ENCODE assay signal across 28 mouse cellular contexts in the genomic region with DNA sequence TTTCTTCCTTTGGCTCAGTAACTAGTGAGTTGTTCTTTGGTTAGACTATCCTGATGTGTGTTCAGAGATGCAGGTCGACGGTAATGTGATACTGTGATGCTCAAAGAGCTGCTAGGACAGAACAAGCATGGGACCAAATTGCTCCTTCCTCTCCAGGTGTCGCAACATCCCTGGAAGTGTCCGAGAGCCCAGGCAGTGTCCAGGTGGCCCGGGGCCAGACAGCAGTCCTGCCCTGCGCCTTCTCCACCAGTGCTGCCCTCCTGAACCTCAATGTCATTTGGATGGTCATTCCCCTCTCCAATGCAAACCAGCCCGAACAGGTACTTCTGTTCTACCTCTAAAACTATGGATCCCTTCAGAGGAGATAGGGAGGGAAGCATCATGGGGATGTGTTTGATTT.
"Had no signal": no experiment of that assay in that cellular context is flagged by ENCODE, and none has a peak within 500 bp of the region (broad histone marks: within the 10 kb centered on the region; RNA-seq: fewer than 3 reads in every experiment).

No protein-coding gene starts in this region.

- H3K9me3 ChIP-seq: embryonic facial prominence, embryonic 10.5 days; embryonic facial prominence, embryonic 12.5 days; embryonic facial prominence, embryonic 13.5 days; embryonic facial prominence, embryonic 15.5 days; forebrain, embryonic 10.5 days; forebrain, embryonic 12.5 days; forebrain, embryonic 13.5 days; forebrain, embryonic 15.5 days had no signal

- H3K27me3 ChIP-seq: embryonic facial prominence, embryonic 12.5 days; embryonic facial prominence, embryonic 13.5 days; embryonic facial prominence, embryonic 15.5 days; forebrain, embryonic 12.5 days; forebrain, embryonic 13.5 days; forebrain, embryonic 15.5 days had no signal

- H3K4me2 ChIP-seq: embryonic facial prominence, embryonic 12.5 days; embryonic facial prominence, embryonic 13.5 days; embryonic facial prominence, embryonic 15.5 days; forebrain, embryonic 12.5 days; forebrain, embryonic 13.5 days; forebrain, embryonic 15.5 days had no signal

- ATAC-seq: forebrain, embryonic 13.5 days; forebrain, embryonic 14.5 days; forebrain, embryonic 15.5 days; forebrain, embryonic 16.5 days; forebrain, postnatal 0 days had no signal

- H3K4me1 ChIP-seq: embryonic facial prominence, embryonic 10.5 days; embryonic facial prominence, embryonic 12.5 days; embryonic facial prominence, embryonic 13.5 days; embryonic facial prominence, embryonic 15.5 days; forebrain, embryonic 12.5 days; forebrain, embryonic 13.5 days; forebrain, embryonic 15.5 days had no signal

- DNase-seq: cerebellum, adult 18-20 months; cerebellum, adult 2 months; cerebellum, adult 8-10 months; cerebellum, adult 9-10 months; cerebellum, adult 9-11 months; cerebellum, postnatal 10 days; cerebellum, postnatal 14 days; cerebellum, postnatal 25 days; cerebellum, postnatal 36 days; embryo, embryonic 11 days; forebrain, postnatal 0 days; gastrocnemius, adult 2 months; gastrocnemius, postnatal 10 days; gastrocnemius, postnatal 14 days; gastrocnemius, postnatal 25 days; gastrocnemius, postnatal 36 days; heart, adult 11 months had no signal

- H3K9ac ChIP-seq: embryonic facial prominence, embryonic 12.5 days; embryonic facial prominence, embryonic 13.5 days; embryonic facial prominence, embryonic 15.5 days; forebrain, embryonic 12.5 days; forebrain, embryonic 13.5 days; forebrain, embryonic 15.5 days; forebrain, postnatal 0 days had no signal

- H3K36me3 ChIP-seq: embryonic facial prominence, embryonic 10.5 days; embryonic facial prominence, embryonic 12.5 days; embryonic facial prominence, embryonic 13.5 days; embryonic facial prominence, embryonic 15.5 days; forebrain, embryonic 10.5 days; forebrain, embryonic 12.5 days; forebrain, embryonic 15.5 days had no signal

- H3K27ac ChIP-seq: embryonic facial prominence, embryonic 10.5 days; embryonic facial prominence, embryonic 12.5 days; embryonic facial prominence, embryonic 13.5 days; embryonic facial prominence, embryonic 15.5 days; forebrain, embryonic 10.5 days; forebrain, embryonic 12.5 days; forebrain, embryonic 13.5 days; forebrain, embryonic 15.5 days; gastrocnemius, adult 2 months had no signal

- H3K4me3 ChIP-seq: embryonic facial prominence, embryonic 10.5 days; embryonic facial prominence, embryonic 12.5 days; embryonic facial prominence, embryonic 13.5 days; embryonic facial prominence, embryonic 15.5 days; erythroblast, embryonic 14.5 days; forebrain, embryonic 10.5 days; forebrain, embryonic 12.5 days; forebrain, embryonic 13.5 days; forebrain, embryonic 15.5 days; gastrocnemius, adult 2 months had no signal
